Mouse (Mus musculus): ENCODE measurements at regions not wholly inside any gene's neighbourhood (a gene's known extent, or its start where the extent isn't known, plus 50 kb on each side); places are given as distances from the start of the nearest gene placed in this dataset.

- Histone ChIP-seq H3K4me1 (ENCODE audit: control insufficient read depth in 2 of 2, insufficient read depth in 2 of 2, low read length in 2 of 2, poor library complexity in 1 of 2) (0 out of 4 replicates have a peak, but pooled peaks cover 0 to 2% of the 10 kb centered on the region in 2 experiments), H3K36me3 (ENCODE audit: control insufficient read depth, insufficient read depth, low read length, poor library complexity, severe bottlenecking) (no peaks in the 10 kb centered on the region), H3K9ac (ENCODE audit: insufficient read depth, low read depth, low read length, poor library complexity, severe bottlenecking) (no peak overlapping the region), H3K4me3 (ENCODE audit: insufficient read depth in 1 of 2, low read depth in 1 of 2, low read length in 2 of 2, poor library complexity in 1 of 2, severe bottlenecking in 1 of 2) (no peak overlapping the region), H3K9me3 (ENCODE audit: control insufficient read depth, insufficient read depth, low read depth, low read length) (no peaks in the 10 kb centered on the region), H3K27ac (ENCODE audit: insufficient read depth, low read depth, low read length, poor library complexity, severe bottlenecking) (no peak overlapping the region)
- no peak for DNase-seq (ENCODE audit: low read depth, low spot score)
- TF ChIP-seq ZC3H11A (IDR thresholded peaks at IDR 0.05; ENCODE audit: borderline replicate concordance, low read depth, low read length) = no peak
- no peak for TF ChIP-seq MAFK (IDR thresholded peaks at IDR 0.05; ENCODE audit: insufficient read depth, low read depth, low read length)
- TF ChIP-seq HCFC1 (IDR thresholded peaks at IDR 0.05; ENCODE audit: borderline replicate concordance, insufficient read depth, low read length) = no peak
- no peak for TF ChIP-seq ZNF384 (IDR thresholded peaks at IDR 0.05; ENCODE audit: low read depth, low read length)
- no peak for TF ChIP-seq CHD2 (IDR thresholded peaks at IDR 0.05; ENCODE audit: low read depth, low read length)
- in situ Hi-C loops (cut with MboI; ENCODE audit: low sequenced_read_pairs in 2 of 2, unreplicated experiment in 2 of 2) = no loop called here
Measured at GRCm38 (mm10) chr4:137185001-137185400, 92.3 kb upstream of the Wnt4 start.

- no peak overlapping the region for H3K4me3 ChIP-seq (ENCODE audit: insufficient read depth in 1 of 2, low read depth in 1 of 2, low read length in 2 of 2, poor library complexity in 1 of 2, severe bottlenecking in 1 of 2)
- DNase-seq (ENCODE audit: low read depth, low spot score) = no peak
- H3K9ac ChIP-seq (ENCODE audit: insufficient read depth, low read depth, low read length, poor library complexity, severe bottlenecking) = no peak overlapping the region
- no peaks in the 10 kb centered on the region for H3K36me3 ChIP-seq (ENCODE audit: control insufficient read depth, insufficient read depth, low read length, poor library complexity, severe bottlenecking)
- in situ Hi-C loops (cut with MboI; ENCODE audit: low sequenced_read_pairs in 2 of 2, unreplicated experiment in 2 of 2) = no loop called here
- no peak overlapping the region for H3K27ac ChIP-seq (ENCODE audit: insufficient read depth, low read depth, low read length, poor library complexity, severe bottlenecking)
- TF ChIP-seq MAFK (IDR thresholded peaks at IDR 0.05; ENCODE audit: insufficient read depth, low read depth, low read length) (no peak), ZNF384 (IDR thresholded peaks at IDR 0.05; ENCODE audit: low read depth, low read length) (no peak), ZC3H11A (IDR thresholded peaks at IDR 0.05; ENCODE audit: borderline replicate concordance, low read depth, low read length) (no peak), HCFC1 (IDR thresholded peaks at IDR 0.05; ENCODE audit: borderline replicate concordance, insufficient read depth, low read length) (no peak), CHD2 (IDR thresholded peaks at IDR 0.05; ENCODE audit: low read depth, low read length) (no peak)
- H3K4me1 ChIP-seq (ENCODE audit: control insufficient read depth in 2 of 2, insufficient read depth in 2 of 2, low read length in 2 of 2, poor library complexity in 1 of 2) = 0 out of 4 replicates have a peak, but pooled peaks cover 0 to 2% of the 10 kb centered on the region in 2 experiments
- no peaks in the 10 kb centered on the region for H3K9me3 ChIP-seq (ENCODE audit: control insufficient read depth, insufficient read depth, low read depth, low read length)
Measured at GRCm38 (mm10) chr4:137183181-137183850, 94.0 kb upstream of the Wnt4 start.

GRCm38 (mm10) chr4:137182547-137182946, 94.7 kb upstream of the Wnt4 start:
- no peaks in the 10 kb centered on the region for H3K9me3 ChIP-seq (ENCODE audit: control insufficient read depth, insufficient read depth, low read depth, low read length)
- H3K36me3 ChIP-seq (ENCODE audit: control insufficient read depth, insufficient read depth, low read length, poor library complexity, severe bottlenecking) = no peaks in the 10 kb centered on the region
- H3K27ac ChIP-seq (ENCODE audit: insufficient read depth, low read depth, low read length, poor library complexity, severe bottlenecking) = no peak overlapping the region
- TF ChIP-seq ZC3H11A (IDR thresholded peaks at IDR 0.05; ENCODE audit: borderline replicate concordance, low read depth, low read length) (no peak), MAFK (IDR thresholded peaks at IDR 0.05; ENCODE audit: insufficient read depth, low read depth, low read length) (no peak), CHD2 (IDR thresholded peaks at IDR 0.05; ENCODE audit: low read depth, low read length) (no peak), HCFC1 (IDR thresholded peaks at IDR 0.05; ENCODE audit: borderline replicate concordance, insufficient read depth, low read length) (no peak), ZNF384 (IDR thresholded peaks at IDR 0.05; ENCODE audit: low read depth, low read length) (no peak)
- 0 out of 4 replicates have a peak, but pooled peaks cover 0 to 2% of the 10 kb centered on the region in 2 experiments for H3K4me1 ChIP-seq (ENCODE audit: control insufficient read depth in 2 of 2, insufficient read depth in 2 of 2, low read length in 2 of 2, poor library complexity in 1 of 2)
- in situ Hi-C loops (cut with MboI; ENCODE audit: low sequenced_read_pairs in 2 of 2, unreplicated experiment in 2 of 2) = no loop called here
- DNase-seq (ENCODE audit: low read depth, low spot score) = no peak
- no peak overlapping the region for H3K9ac ChIP-seq (ENCODE audit: insufficient read depth, low read depth, low read length, poor library complexity, severe bottlenecking)
- H3K4me3 ChIP-seq (ENCODE audit: insufficient read depth in 1 of 2, low read depth in 1 of 2, low read length in 2 of 2, poor library complexity in 1 of 2, severe bottlenecking in 1 of 2) = no peak overlapping the region

GRCm38 (mm10) chr4:137181252-137181651, 96.0 kb upstream of the Wnt4 start:
- no peak overlapping the region for H3K4me3 ChIP-seq (ENCODE audit: insufficient read depth in 1 of 2, low read depth in 1 of 2, low read length in 2 of 2, poor library complexity in 1 of 2, severe bottlenecking in 1 of 2)
- no peaks in the 10 kb centered on the region for H3K36me3 ChIP-seq (ENCODE audit: control insufficient read depth, insufficient read depth, low read length, poor library complexity, severe bottlenecking)
- H3K9ac ChIP-seq (ENCODE audit: insufficient read depth, low read depth, low read length, poor library complexity, severe bottlenecking) = no peak overlapping the region
- H3K27ac ChIP-seq (ENCODE audit: insufficient read depth, low read depth, low read length, poor library complexity, severe bottlenecking) = no peak overlapping the region; the same call in 1 of the 2 replicates
- no peak for DNase-seq (ENCODE audit: low read depth, low spot score)
- H3K9me3 ChIP-seq (ENCODE audit: control insufficient read depth, insufficient read depth, low read depth, low read length) = no peaks in the 10 kb centered on the region
- H3K4me1 ChIP-seq (ENCODE audit: control insufficient read depth in 2 of 2, insufficient read depth in 2 of 2, low read length in 2 of 2, poor library complexity in 1 of 2) = 0 out of 4 replicates have a peak, but pooled peaks cover 0 to 2% of the 10 kb centered on the region in 2 experiments
- TF ChIP-seq HCFC1 (IDR thresholded peaks at IDR 0.05; ENCODE audit: borderline replicate concordance, insufficient read depth, low read length) = no peak
- no peak for TF ChIP-seq ZC3H11A (IDR thresholded peaks at IDR 0.05; ENCODE audit: borderline replicate concordance, low read depth, low read length)
- no peak for TF ChIP-seq ZNF384 (IDR thresholded peaks at IDR 0.05; ENCODE audit: low read depth, low read length)
- TF ChIP-seq MAFK (IDR thresholded peaks at IDR 0.05; ENCODE audit: insufficient read depth, low read depth, low read length) = no peak
- TF ChIP-seq CHD2 (IDR thresholded peaks at IDR 0.05; ENCODE audit: low read depth, low read length) = no peak
- in situ Hi-C loops (cut with MboI; ENCODE audit: low sequenced_read_pairs in 2 of 2, unreplicated experiment in 2 of 2) = no loop called here
